Mouse (Mus musculus) embryonic facial prominence, embryonic 12.5 days (tissue): ENCODE measurements at regions not wholly inside any gene's neighbourhood (a gene's known extent, or its start where the extent isn't known, plus 50 kb on each side); places are given as distances from the start of the nearest gene placed in this dataset.

Experiments
- ATAC-seq: fragments of 200-750 bp; cut with Nextera tagmentation; 2 replicates; pipeline ENCODE4 v1.8.0; 2017; ENCODE audit not compliant: insufficient number of reproducible peaks, insufficient read depth, low FRiP score, low TSS enrichment
- H3K27ac ChIP-seq: fragments of 300-500 bp; sonication (generic); 2 replicates; pipeline ENCODE4 v1.5.1; 2016; ENCODE audit warnings: mild to moderate bottlenecking
- H3K27me3 ChIP-seq: fragments of 300-500 bp; sonication (generic); 2 replicates; pipeline ENCODE4 v1.6.1; 2016; ENCODE audit warnings: mild to moderate bottlenecking, moderate library complexity
- H3K36me3 ChIP-seq: fragments of 300-500 bp; sonication (generic); 2 replicates; pipeline ENCODE4 v1.6.1; 2016; ENCODE audit warnings: mild to moderate bottlenecking
- H3K4me1 ChIP-seq: fragments of 300-500 bp; sonication (generic); 2 replicates; pipeline ENCODE4 v1.6.1; 2016
- H3K4me2 ChIP-seq: fragments of 300-500 bp; sonication (generic); replicated peaks from 2 replicates; pipeline ENCODE4 v1.6.1; 2016; ENCODE audit warnings: mild to moderate bottlenecking, moderate library complexity
- H3K4me3 ChIP-seq: fragments of 300-500 bp; sonication (generic); 2 replicates; pipeline ENCODE4 v1.5.1; 2016; ENCODE audit warnings: mild to moderate bottlenecking
- H3K9ac ChIP-seq: fragments of 300-500 bp; sonication (generic); 2 replicates; pipeline ENCODE4 v1.6.1; 2016; ENCODE audit warnings: mild to moderate bottlenecking, moderate library complexity
- H3K9me3 ChIP-seq: fragments of 300-500 bp; sonication (generic); 2 replicates; pipeline ENCODE4 v1.6.1; 2016; ENCODE audit warnings: mild to moderate bottlenecking, moderate library complexity
- WGBS: fragments of 180-500 bp; shearing (Covaris S2); methylation state at CpG from one replicate; pipeline ENCODE4 v1.1.7; 2016; 5-methylcytosine and 5-hydroxymethylcytosine counted together

- ATAC-seq, result no peak
- whole genome bisulfite sequencing, result 72% methylated on average over 2 of the region's 2 CpGs
These were observed 60.2 kb upstream of the Cd34 start for GRCm38 (mm10) chr1:194878440-194878839.

GRCm38 (mm10) chr1:194879324-194880233 lies 59.0 kb upstream of the Cd34 start:
- peak overlapping the region; percentile 33 for H3K4me2 ChIP-seq

More at GRCm38 (mm10) chr1:194878440-194878839, 60.2 kb upstream of the Cd34 start:
- H3K9me3 ChIP-seq, result no peaks in the 10 kb centered on the region
- H3K27ac ChIP-seq, result no peak overlapping the region
- H3K27me3 ChIP-seq, result no peaks in the 10 kb centered on the region
- H3K9ac ChIP-seq, result no peak overlapping the region
- H3K4me1 ChIP-seq, result peaks cover 5% of the 10 kb centered on the region; the same call in 1 of the 2 replicates
- H3K4me2 ChIP-seq, result no peak overlapping the region
- no peak overlapping the region for H3K4me3 ChIP-seq
- no peaks in the 10 kb centered on the region for H3K36me3 ChIP-seq

GRCm38 (mm10) chr1:194881556-194882223 lies 56.9 kb upstream of the Cd34 start:
- ATAC-seq, result no peak

More at GRCm38 (mm10) chr1:194879324-194880233, 59.0 kb upstream of the Cd34 start:
- H3K4me1 ChIP-seq, result peaks cover 5% of the 10 kb centered on the region; the same call in 1 of the 2 replicates
- H3K9ac ChIP-seq, result no peak overlapping the region
- ATAC-seq, result peak; percentile 89
- H3K27me3 ChIP-seq, result no peaks in the 10 kb centered on the region
- no peaks in the 10 kb centered on the region for H3K9me3 ChIP-seq
- no peak overlapping the region for H3K27ac ChIP-seq
- WGBS, result 20% methylated on average over 22 of the region's 22 CpGs
- H3K4me3 ChIP-seq, result no peak overlapping the region
- H3K36me3 ChIP-seq, result no peaks in the 10 kb centered on the region

GRCm38 (mm10) chr1:194885071-194885686 lies 53.4 kb upstream of the Cd34 start:
- Histone ChIP-seq H3K4me2 (no peak overlapping the region), H3K36me3 (no peaks in the 10 kb centered on the region), H3K4me1 (no peaks in the 10 kb centered on the region), H3K9ac (no peak overlapping the region), H3K9me3 (no peaks in the 10 kb centered on the region), H3K27me3 (no peaks in the 10 kb centered on the region), H3K27ac (no peak overlapping the region), H3K4me3 (no peak overlapping the region)
- WGBS, result 53% methylated on average over 5 of the region's 5 CpGs
- no peak for ATAC-seq

More at GRCm38 (mm10) chr1:194881556-194882223, 56.9 kb upstream of the Cd34 start:
- Histone ChIP-seq H3K4me3 (no peak overlapping the region), H3K36me3 (no peaks in the 10 kb centered on the region), H3K27me3 (no peaks in the 10 kb centered on the region), H3K27ac (no peak overlapping the region), H3K9ac (no peak overlapping the region), H3K9me3 (no peaks in the 10 kb centered on the region), H3K4me1 (peaks cover 5% of the 10 kb centered on the region; the same call in 1 of the 2 replicates), H3K4me2 (no peak overlapping the region)

- H3K27ac ChIP-seq, result no peak overlapping the region
- no peak for ATAC-seq
- no peak overlapping the region for H3K4me3 ChIP-seq
- no peaks in the 10 kb centered on the region for H3K36me3 ChIP-seq
- WGBS, result 83% methylated on average over 5 of the region's 5 CpGs
- no peak overlapping the region for H3K4me2 ChIP-seq
- no peaks in the 10 kb centered on the region for H3K27me3 ChIP-seq
- no peak overlapping the region for H3K9ac ChIP-seq
- H3K4me1 ChIP-seq, result no peaks in the 10 kb centered on the region
- no peaks in the 10 kb centered on the region for H3K9me3 ChIP-seq
These were observed 52.9 kb upstream of the Cd34 start for GRCm38 (mm10) chr1:194885687-194886077.
